Mouse (Mus musculus): ENCODE results near the gene Gm7682. TPM values are rescaled to one million over a fixed set of nuclear protein-coding genes. Genes with fewer than 3 reads are reported as not detected.
"Not testable (repeated sequence)": the region's sequence is repeated elsewhere in the genome, so short reads cannot be mapped to it uniquely, and the experiment has no call there.

Gene Gm7682
- not detected for total RNA-seq (2021)
- long read RNA-seq, experiment 1, result 0 reads
- long read RNA-seq, experiment 2, result 0 reads

DNA sequence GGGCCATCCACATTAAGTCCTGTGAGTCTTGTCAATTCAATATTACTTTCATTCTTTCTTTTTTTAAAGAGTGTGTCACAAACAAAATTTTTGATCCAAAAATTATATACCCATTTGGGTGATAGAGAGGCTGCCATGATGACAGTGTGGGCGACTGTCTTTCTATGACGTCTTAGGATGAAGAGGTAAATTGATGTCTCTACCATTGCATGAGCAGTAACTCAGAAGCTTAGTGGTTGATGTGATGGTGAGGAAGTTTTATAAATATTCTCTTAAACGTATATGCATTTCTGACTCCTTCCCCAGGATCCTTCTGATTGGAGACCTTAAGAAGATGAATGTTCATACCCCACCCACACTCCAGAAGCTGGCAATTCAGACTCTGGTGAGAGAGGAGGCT lies at the start of gene Gm7682:
Gm7682 (plus strand) TSS at position 301 of the 400 bp plus-strand sequence.
- not testable (repeated sequence) for DNase-seq

Other genes with a start within 250 kb of the Gm7682 start
- not detected for gene Gm3106, start 227.8 kb upstream of the Gm7682 start, total RNA-seq (2021)
- gene A430089I19Rik, start 139.0 kb upstream of the Gm7682 start, total RNA-seq (2021), result not detected
- gene Gm6502, start 131.3 kb upstream of the Gm7682 start, total RNA-seq (2021), result not detected
- gene AA792892, start 106.0 kb upstream of the Gm7682 start, total RNA-seq (2021), result not detected
- not detected for gene Gm3139, start 80.5 kb downstream of the Gm7682 start, total RNA-seq (2021)
- not detected for gene Gm3147, start 170.6 kb downstream of the Gm7682 start, total RNA-seq (2021)
- not detected for gene Gm6509, start 178.2 kb downstream of the Gm7682 start, total RNA-seq (2021)
- gene Gm6205, start 202.6 kb downstream of the Gm7682 start, total RNA-seq (2021), result not detected

Measured in heart, adult 18-20 months (tissue).